Mouse (Mus musculus) thymus, postnatal 4 days (tissue): Measurements from ENCODE around the gene Scarf1.

ENCODE experiments used
- DNase-seq: peaks from one replicate; pipeline ENCODE4 v3.0.0; 2021

Gene Scarf1

DNA sequence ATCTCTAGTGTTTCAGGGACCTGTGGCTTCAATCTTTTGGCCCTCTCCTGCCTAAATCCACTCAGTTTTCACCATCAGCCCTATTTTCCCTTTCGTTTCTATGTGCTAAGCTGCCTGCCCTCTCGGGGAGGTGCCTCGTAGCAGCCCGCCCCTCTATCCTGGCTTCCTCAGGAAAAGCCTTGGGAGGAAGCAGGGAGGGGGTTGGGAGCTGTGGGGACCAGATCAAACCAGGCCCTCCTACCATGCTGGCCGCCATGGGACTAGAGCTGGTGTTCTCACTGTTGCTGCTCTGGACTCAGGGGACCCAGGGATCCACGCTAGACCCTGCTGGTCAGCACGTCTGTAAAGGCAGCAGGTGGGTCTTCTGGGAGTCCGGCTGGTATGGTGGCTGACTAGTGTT lies at the start of gene Scarf1:
Gene Scarf1, plus strand, starts transcription at position 205 of the 400 bp plus-strand sequence.
- DNase-seq: no peak

DNA sequence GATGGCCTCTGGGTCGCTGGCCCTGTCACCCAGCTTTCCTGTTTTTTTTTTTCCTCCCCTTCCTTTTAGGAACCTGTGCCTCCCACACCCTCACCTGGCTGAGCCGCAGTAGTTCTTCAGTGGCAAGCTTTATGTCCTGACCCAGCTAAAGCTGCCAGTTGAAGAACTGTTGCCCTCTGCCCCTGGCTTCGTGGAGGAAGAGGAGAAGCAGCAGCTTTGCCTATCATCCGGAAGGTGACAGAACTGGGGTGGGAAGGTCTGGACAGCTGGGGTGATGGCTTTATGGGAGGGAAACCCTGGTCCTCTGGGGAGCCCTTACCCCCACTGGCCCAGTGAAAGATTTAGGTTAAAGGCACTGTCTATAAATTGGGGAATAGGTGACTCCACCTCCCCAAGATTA lies 49.7 kb upstream of the Scarf1 start:
- no peak for DNase-seq

DNA sequence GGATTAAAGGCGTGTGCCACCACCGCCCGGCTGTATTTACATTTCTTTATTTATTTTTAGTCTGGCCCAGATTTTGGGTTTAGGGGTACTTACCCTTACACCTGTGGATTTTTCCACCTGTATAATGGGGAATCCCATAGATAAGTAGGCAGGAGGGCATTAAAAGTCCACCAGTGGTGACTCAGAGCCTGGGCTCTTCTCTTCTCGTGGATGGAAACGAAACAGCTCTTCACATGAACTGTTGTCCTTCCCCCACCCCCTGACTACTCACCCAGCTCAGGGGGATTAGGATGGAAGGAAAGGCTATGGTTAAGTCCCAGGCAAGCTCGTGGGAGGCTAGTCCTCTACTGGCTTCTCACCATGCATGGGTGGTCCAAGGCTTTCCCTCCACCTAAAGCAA lies 48.9 kb upstream of the Scarf1 start:
- no peak for DNase-seq

DNA sequence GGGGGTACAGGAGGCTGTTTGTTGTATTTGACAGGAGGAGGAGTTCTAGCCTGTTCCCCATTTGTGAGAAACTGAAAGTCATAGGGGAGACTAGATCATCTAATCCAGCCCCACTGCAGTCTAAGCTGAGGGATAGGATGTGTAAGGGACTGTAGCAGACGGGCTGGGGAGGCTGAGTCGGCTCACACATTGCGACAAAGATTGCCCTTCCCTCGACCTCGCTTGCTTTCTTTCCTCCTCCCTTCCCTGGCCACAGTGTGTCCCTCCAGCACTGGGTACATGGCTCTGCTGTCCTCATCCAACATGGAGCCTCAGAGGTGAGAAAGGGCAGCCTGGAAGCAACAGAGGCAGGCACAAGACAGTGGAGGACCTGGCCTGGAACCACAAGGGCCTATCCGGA lies 48.3 kb upstream of the Scarf1 start:
- DNase-seq: no peak

DNA sequence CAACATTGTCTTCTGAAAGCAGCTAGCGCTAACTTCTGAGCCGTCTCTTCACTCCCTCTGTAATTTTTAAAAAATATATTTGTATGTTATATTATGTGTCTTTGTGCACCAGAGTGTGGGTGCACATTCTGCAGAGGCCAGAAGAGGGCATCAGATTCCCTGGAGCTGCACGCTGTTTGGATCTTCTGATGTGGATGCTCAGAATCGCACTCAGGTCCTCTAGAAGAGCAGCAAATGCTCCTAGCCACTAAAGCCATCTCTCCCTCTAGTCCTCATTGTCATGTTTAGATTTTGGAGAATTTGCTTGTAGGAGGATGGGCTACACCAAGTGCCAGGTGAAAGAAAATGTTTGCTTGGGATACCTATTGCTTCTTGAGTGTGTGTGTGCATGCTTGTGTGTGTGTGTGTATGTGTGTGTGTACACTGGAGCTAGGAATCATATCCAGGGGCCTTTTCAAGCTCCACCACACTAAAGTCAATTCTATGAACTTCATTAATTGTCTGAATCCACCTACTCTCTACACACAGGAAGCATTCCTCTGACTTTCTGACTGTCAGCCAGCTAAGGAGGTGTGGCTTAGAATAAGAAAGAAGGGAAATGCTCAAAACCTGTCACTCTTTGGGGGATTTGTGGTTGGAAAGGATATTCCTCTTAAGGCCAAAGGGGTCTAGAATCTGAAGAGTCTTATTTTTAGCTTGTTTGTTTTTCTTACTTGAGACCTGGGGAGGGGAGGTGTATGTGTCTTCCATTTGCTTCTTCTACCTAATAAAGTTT lies 46.4 kb upstream of the Scarf1 start:
- DNase-seq: no peak

- DNase-seq: peak; percentile 53
Measured at GRCm38 (mm10) chr11:75467512-75468215, 45.7 kb upstream of the Scarf1 start.

DNA sequence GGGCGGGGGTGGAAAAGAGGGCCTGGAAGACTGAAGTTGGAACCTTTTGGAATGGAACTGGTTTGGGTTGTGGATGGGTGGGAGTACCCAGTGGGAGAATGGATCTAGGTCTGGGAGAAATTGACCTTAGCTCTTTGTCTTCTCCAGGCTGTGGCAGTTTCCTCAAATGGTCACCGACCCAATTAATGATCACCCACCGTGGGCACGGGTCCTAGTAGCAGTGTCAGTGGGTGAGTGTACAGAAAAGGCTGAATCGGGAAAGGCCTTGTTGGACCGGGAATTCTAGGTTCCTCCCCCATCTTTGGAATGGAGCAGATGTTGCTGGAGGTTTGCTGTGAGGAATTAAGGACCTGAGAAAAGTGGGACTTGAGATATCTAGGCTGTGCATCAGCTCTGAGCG lies 44.9 kb upstream of the Scarf1 start:
- DNase-seq: no peak

- no peak for DNase-seq
Measured at GRCm38 (mm10) chr11:75469261-75469660, 44.1 kb upstream of the Scarf1 start.

DNA sequence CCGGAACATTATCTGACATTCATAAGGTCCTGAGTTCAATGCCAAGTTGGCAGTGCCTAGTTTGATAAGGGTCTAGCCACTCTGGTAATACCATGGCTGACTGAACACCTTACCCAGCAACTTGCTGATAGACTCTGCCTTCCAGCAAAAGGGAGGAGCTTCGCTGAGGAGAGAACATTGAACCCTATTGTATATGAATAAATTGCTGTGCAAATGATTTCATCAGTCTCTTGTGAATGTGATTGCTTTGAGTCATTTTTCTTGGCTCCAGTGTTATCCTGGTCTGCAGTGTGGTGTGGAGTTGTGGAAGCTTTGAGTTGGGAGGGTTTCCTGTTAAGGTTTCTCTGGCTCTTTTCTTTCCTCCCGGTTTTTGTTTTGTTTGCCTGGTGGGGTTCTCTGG lies 42.7 kb upstream of the Scarf1 start:
- DNase-seq: no peak

DNA sequence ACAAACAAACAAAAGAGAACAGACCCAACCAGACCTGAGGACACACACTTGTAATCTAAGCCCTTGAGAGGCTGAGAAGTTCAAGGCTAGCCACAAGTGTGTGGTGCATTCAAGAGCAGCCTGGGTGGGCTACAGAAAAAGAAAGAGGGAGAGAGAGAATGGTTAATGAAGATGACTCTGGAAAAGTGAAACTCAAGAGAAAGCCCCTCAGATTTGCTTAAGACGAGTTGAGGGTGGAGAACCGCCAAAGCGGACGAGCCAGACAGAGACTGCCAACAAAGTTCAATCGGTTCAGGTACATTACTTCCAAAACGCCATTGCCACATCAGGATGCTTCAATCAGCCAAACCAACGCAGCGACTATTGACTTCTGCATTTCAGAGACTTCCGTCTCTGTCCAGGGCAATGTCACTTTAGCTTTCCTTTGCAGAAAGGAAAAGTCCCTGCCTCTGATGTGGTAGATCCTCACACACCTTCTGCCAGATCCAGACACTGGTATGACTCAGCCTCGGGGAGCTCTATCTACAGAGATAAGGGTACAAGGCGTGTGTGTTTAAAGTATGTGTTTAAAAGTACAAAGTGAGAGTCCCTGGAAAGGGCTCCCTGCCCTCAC lies 40.8 kb upstream of the Scarf1 start:
- peak; percentile 10 for DNase-seq

GRCm38 (mm10) chr11:75473376-75473775 lies 40.0 kb upstream of the Scarf1 start:
- no peak for DNase-seq

DNA sequence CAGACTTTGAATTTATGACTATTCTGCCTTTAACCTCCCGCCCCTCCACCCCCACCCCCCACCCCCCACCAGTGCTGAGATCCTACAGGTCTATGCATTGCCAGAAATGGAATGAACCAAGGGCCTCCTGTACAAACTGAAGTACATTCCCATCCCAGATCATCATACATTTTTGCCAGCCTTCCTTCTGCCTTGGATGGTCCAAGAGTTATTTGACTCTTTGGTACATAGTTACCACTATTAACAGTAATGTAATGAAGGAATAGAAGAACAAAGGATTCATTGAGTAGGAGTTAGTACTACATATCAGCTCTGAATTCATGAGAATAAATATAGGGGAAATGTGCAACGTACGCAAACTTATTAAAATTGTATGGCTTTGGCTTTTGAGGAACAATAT lies 27.1 kb upstream of the Scarf1 start:
- no peak for DNase-seq

GRCm38 (mm10) chr11:75486601-75487285 lies 26.6 kb upstream of the Scarf1 start, which contains the start of gene Prpf8:
TSS of gene Prpf8 (plus strand) at chr11:75486816.
- DNase-seq: peak; percentile 94

GRCm38 (mm10) chr11:75487496-75487895 lies 25.8 kb upstream of the Scarf1 start:
- DNase-seq: no peak

GRCm38 (mm10) chr11:75494296-75495049 lies 18.9 kb upstream of the Scarf1 start:
- DNase-seq: no peak

GRCm38 (mm10) chr11:75498126-75498525 lies 15.2 kb upstream of the Scarf1 start:
- no peak for DNase-seq

- no peak for DNase-seq
Measured at GRCm38 (mm10) chr11:75508162-75508561, 5.2 kb upstream of the Scarf1 start.

DNA sequence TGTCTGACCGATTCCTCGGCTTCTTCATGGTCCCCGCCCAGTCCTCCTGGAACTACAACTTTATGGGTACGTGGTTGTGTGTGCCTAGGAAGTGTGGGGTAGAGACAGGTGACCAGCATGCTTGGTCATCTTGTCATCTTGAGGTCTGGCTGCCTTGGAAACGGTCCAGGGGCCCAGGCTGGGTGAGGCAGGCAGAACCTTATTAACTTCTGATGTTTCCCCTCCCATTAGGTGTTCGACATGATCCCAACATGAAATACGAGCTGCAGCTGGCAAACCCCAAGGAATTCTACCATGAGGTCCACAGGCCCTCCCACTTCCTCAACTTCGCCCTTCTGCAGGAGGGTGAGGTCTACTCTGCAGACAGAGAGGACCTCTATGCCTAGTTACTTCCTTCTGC lies 4.4 kb upstream of the Scarf1 start:
- no peak for DNase-seq

DNA sequence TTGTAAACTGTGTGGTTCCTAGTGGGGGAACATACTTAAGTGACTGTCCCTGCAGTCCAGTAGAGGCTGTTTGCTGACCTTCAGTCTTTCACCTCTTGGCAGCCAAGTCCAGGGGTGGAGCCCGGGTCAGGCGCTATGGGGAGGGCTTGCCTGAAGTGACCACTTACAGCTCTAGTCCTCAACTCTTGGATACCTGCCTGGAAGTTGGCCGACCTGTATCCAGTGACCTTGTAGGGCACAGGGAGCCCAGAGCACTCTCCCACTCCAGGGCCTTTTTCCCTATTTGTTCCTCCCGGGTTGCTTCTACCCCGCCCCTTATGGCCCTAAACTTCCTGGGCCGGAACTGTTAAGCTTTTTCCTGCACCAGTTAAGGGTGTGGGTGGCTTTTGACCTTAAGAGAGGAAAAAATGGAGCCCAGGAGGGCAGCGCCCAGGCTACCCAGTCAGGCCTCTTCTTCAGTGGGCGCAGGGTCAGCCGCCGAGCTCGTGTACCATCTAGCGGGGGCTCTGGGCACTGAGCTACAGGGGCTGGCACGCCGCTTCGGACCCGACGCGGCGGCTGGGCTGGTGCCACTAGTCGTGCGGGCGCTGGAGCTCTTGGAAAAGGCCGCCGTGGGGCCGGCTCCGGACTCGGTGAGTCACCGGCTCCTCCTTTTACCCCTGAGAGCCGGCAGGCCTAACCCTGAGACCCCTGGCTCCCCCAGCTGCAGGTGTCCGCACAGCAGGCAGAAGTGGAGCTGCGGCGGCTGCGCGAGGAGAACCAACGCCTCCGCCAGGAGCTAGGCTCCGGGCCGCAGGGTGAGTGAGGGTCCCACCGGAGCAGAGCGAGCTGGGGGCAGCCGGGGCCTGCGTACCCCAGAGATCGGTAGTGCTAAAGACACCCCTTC lies 3.4 kb upstream of the Scarf1 start, which contains the start of gene Rilp:
Gene Rilp, plus strand, starts transcription at position 354 of the 886 bp plus-strand sequence.
- no peak for DNase-seq

DNA sequence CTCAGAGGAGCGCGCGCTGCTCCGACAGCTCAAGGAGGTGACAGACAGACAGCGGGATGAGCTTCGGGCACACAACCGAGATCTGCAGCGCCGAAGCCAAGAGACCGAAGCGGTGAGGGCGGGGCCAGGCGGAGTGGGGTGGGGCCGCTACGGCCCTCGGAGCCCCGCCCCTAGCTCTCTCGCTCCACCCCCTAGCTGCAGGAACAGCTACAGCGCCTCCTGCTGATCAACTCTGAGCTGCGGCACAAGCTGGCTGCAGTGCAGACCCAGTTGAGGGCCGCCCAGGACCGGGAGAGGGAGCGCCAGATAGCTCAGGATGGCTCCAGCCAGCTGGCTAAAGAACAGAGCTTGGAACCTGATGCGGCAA lies 2.7 kb upstream of the Scarf1 start:
- DNase-seq: peak; percentile 99

- no peak for DNase-seq
Measured at GRCm38 (mm10) chr11:75511213-75511612, 2.1 kb upstream of the Scarf1 start.
